Mouse (Mus musculus): Measurements from ENCODE around the gene Ccnq. TPM values are rescaled to one million over a fixed set of nuclear protein-coding genes. Genes with fewer than 3 reads are reported as not detected.
A peak's percentile ranks its signal among the peaks of the same experiment; 100 is the strongest.

Ccnq gene
- total RNA-seq (2022), result 10 to 100 TPM; 19.7 to 21.4 (median 20.0) TPM

DNA sequence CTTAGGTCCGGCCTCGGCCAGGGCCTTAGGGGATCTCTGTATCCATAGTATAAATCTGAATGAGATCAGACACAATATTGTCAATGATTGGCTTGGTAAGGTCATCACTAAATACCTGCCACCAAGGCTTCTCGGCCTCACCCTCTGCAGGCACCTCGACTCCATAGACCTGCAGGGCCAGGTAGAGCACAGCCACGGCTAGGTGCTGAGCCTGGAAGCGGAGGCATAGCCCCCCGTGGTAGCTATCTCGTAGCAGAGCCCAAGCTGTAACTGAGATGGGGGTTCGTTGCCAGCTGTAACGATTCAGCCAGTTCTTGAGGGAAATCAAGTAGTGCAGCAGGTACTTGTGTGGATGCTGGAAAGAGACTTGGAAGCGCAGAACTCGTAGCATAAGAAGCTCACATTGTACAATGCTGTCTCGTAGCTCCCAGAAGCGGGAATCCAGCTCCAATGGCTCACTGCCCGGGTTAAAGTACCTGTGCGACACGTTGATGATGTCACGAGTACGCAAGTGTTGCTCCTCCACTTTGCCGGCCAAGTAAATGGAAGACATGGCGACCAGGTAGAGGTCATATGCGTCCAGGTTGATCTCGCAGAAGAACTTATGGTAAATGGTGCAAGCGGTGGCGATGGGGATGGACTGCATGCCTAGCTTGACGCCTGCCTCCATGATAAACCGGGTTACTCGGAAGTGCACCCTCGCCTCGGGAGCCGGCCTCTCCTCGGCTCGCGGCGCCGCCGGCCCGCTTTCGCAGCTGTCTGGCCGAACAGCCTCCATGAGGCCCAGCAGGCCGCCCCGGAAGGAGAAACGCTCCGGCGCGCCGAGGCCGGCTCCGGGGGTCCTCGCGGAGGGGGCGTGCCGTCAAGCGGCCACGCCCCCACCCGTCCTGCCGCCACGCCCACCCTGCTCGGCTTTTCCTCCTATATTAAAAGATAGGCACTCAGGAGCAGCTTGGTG is at the start of gene Ccnq:
Gene Ccnq (minus strand): TSS at position 845 of the 958 bp plus-strand sequence.
- DNase-seq (ENCODE audit: low spot score in 2 of 2), result peak; percentile 23 to 43

DNA sequence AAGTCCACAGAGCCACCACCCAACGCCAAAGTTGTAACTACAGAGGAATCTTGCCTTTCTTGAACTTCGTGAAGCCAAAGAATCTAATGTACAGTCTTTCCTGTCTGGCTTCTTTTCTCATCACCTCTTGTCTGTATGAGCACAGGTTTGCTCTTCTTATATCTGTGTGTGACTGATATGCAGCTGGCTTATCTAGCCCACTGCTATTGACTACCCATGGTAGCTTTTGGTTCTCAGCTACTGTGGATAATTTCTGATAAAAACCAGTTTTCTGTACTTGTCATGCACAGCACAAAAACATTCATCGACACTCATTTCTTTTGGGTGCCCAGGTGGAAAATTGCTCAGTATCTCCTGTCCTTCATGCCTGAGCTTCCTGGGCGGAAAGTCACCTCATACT is 49.6 kb upstream of the Ccnq start:
- DNase-seq (ENCODE audit: low spot score in 2 of 2), result no peak

DNA sequence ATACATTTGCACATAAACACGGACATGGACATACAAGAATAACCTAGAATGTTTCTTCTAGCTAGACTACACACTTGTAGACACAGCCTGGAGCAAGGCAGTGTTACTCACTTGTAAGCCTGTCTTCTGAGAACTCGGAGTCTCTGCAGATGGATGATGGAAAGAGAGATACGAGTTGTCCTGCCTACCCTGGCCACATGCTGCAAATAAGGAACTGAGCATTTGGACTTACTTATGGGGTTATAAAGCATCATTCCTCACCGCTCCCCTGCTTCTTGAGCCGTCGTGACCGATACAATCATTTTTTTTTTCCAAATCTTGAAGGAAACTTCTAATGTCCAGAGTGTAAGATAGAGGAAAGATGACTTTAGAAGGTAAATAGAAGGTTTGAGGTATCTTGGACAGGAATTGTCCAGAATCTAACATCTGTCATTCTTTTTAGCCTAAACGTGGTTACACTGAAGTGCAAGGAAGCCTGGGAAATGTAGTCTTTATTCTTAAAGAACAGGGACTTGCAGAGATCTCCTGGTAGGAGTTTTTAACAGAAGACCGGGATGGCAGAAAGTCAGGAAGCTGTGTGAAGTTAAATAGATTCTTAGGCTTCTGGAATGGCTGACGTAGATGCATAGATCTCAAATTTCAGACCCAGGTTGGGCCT is 44.7 kb upstream of the Ccnq start:
- DNase-seq (ENCODE audit: low spot score in 2 of 2), result no peak

DNA sequence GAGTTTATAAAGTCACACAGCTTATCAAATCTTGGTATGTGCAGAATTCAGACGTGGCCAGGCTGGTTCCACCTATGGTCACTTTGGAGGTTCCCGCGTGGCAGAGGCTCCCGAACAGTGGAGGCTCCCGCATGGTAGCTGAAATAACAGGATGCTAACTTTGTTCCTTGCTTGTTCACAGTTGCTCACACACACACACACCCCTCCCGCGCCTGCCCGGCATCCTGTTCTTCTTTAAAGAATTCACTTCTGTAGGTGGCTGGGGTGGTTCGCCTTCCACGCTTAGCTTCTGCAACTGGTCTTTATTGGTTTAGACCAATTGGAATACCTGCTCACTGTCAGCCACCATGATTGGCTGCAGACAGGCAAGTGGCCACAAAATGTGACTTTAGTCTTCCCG is 41.6 kb upstream of the Ccnq start:
- DNase-seq (ENCODE audit: low spot score in 2 of 2), result no peak

DNA sequence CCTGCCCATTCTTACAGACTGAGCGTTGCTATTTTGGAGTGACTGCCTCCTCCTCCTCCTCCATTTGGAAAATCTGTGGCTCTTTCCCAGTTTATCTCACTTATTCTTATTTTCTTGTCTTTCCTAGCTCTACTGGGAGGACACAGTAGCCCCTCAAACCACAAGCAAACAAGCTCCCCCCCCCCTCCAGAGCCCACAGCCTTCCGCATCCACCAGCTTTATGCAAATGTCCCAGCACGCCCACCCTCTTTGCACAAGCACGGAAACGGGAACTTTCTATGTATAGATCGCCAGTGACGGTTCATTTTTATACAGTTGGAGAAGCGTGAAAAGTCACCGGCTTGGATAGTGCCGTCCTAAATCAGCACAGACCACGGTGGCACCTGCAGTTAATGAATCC is 40.9 kb upstream of the Ccnq start:
- DNase-seq (ENCODE audit: low spot score in 2 of 2), result no peak

DNA sequence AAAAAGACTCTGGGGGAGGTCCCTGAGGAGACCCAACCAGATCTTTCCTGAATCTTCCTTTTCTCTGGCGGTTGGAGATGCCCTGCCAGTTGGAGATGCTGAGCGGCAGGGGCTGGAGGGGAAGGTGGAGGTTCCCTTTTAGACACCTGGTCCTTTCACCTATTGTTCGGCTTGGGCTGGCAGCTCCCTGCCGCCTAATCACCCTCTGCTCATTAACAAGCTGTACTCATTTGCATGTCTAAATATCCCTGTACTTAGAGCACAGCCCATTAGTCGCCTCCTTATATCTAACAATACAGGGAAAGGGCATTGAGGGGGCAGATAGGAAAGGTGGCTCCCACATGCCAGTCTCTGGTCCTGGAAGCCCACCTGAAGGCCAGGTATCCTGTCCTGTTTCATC is 40.5 kb upstream of the Ccnq start:
- no peak for DNase-seq (ENCODE audit: low spot score in 2 of 2)

DNA sequence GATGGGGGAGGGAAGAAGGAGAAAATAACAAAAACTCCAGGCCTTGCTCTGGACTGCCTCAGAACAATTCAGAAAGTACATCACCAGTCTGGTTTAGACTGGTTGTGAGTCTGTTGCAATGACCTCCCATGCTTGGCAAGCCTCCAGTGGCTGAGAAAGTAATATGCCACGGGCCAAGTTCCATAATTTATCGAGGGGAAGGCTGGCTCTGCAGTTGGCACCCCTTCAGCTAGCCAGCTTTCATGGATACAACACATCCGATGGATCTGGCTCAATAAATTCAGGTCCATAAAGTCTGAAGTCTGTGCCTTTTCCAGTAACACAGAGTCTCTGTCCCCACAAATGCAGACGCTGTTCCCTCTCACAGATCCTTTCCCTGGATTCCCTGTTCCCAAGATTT is 40.1 kb upstream of the Ccnq start:
- peak in 1 of 2 experiments; percentile 41 for DNase-seq (ENCODE audit: low spot score in 2 of 2)

DNA sequence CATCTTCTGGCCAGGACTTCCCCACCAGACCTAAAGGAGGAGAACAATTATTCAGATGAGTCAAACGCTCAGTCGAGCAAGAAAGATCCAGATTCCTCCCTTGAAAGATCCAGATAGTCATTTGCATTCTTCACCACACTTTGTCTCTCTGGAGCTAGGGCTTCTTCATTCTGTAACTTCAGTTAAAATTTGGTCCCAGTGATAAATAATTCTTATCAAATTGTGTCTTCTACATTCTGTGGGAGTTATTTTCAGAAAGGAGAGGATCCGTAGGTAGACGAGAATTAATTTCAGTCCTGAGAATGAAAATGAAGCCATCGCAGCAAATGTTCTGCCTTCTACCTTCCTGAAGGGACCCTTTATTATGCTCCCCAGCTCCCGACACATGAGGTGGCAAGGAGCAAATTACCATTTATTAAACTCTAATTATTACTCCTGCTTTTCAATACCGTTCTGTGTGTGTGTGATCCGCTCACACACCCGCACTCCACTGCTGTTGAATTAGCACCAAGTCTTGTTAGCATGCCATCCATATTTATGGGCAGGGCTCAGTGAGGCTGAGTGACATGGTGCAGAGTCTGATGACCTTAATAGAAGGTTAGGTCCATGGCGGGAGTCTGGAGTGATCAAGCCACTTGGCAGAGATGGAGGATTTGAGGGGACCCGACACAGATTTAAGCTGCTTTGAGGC is 38.0 kb upstream of the Ccnq start:
- DNase-seq (ENCODE audit: low spot score in 2 of 2), result no peak

DNA sequence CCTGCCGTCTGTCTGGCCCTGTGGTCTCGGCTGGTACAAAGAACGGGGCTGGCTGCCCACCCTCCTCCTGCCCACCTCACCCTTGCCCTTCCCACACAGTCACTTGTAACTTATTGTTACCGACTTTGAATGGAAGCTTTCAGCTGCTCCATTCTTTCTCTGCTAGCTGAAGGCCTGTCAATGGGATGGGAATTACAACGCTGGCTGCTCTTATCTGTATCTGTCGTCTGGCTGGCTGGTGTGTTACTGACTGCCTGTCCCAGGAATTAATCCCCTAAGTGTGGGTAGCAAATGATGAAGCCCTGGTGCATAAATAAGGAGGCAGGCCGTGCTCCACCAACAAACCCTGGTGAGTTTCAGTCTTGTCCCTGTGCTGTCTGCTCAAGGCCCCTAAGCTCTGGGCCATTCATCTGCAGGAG is 34.5 kb upstream of the Ccnq start:
- no peak for DNase-seq (ENCODE audit: low spot score in 2 of 2)

DNA sequence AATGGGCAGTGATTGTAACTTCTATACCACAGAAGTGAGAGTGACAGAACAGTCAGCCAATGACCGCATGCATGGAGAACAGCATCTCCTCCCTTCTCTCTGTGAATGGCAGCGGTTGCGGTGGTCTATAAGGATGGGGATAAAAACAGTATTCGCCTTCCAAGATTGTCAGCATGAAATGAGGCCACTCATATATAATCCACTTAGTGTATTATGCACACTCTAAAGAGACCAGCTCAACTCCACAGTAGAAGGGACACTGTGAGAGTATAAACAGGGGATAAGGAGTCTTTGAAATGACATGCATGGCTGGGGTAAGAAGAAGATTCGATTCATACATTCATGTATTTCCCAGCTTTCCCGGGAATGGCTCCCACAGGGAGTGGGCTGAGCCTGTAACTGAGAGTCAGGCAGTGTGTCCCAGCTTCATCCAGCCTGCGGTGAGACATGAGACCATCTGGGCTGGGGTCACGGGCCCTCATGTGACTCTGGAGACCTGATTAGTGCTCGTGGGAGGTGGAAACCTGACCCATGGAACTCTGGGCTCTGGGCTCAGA is 31.3 kb upstream of the Ccnq start:
- no peak for DNase-seq (ENCODE audit: low spot score in 2 of 2)

DNA sequence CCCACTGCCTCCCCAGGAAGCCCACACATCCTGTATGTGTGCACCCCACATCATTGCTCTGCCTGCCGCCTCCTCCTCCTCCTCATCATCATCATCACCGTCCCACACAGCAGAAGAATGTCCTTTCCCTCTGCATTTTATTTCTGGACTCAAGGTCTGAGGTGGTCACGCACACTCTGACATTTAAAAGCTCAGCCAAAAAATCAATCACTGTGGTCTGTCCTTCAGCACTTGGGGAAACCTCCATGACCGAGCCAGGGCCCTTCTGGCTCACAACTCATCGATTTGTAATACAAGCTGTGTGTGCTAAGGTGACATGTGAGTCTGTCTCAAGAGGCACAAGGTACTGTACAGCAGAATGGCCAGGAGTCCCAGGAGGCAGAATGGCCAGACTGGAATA is 30.8 kb upstream of the Ccnq start:
- no peak for DNase-seq (ENCODE audit: low spot score in 2 of 2)

DNA sequence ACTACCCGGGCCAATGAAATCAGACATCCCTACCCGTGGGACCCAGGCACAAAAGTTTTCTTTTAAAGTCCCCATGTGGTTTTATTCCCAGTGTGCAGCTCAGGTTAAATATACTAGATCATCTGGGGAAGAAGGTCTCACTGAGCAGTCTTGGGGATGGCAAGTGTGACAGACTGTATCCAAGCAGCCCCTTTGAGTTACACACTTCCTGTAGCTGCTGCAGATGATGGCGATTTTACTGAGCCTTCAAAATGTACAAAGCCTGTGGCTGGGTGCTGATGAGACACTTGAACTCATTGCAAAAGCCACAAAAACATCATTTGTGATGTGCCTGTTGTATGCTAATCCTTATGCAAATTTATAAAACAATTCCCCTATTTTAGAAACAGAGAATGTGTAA is 29.0 kb upstream of the Ccnq start:
- DNase-seq (ENCODE audit: low spot score in 2 of 2), result no peak

DNA sequence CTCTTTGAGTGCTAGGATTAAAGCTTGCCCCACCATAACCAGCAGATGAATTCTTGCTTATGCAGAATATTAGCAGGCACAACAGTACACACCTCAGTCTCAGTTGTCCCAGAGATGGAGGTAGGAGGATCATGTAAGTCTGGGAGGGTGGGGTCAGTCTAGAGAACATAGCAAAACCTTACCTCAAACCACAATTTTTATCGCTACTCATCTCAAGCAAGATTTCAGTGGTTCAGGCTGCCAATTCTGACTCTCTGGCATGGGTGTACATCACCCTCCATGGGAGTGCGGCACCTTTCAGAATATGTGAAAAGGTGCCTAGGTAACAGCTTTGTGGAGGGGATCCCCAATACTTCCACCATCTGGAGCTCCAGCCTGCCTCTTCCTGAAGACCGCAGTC is 28.5 kb upstream of the Ccnq start:
- DNase-seq (ENCODE audit: low spot score in 2 of 2), result no peak

DNA sequence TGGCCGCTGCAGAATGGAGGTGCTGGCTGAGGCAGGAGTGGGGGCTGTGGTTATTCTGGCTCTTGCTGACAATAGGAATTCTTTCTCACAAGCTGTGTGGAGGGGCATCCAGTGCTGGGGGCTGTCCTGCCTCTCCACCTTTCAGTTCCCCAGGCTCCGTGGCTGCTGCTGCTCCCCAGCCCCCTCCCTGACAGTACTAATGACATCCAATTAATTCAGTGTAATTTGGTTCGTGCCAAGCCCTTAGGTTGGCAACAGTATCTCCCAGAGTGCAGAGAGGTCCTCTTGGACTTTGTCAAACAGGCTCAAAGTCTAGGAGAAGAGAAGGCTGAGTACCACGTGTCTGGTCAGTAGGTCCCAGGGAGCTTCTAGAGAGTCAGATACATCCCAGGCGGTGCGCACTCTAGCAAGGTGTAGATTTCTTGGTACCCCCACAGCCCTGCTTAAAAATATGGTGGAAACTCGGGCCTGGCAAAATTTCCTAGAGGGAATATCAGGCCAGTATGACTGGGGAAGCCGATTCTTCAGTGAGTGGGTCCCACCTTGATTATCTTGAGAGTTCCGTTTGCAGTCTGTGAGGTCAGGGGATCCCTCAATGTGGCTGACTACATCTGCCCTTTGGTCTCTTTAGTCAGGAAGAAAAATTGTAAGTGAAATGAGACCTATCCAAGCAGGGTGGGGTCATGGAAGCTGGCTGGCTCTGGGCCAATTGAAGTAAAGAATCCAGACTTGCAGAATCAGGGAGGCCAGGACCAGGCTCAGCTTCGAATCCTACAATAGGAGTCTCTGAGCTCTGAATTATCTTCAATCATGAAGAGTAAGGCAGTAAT is 26.5 kb upstream of the Ccnq start:
- no peak for DNase-seq (ENCODE audit: low spot score in 2 of 2)

DNA sequence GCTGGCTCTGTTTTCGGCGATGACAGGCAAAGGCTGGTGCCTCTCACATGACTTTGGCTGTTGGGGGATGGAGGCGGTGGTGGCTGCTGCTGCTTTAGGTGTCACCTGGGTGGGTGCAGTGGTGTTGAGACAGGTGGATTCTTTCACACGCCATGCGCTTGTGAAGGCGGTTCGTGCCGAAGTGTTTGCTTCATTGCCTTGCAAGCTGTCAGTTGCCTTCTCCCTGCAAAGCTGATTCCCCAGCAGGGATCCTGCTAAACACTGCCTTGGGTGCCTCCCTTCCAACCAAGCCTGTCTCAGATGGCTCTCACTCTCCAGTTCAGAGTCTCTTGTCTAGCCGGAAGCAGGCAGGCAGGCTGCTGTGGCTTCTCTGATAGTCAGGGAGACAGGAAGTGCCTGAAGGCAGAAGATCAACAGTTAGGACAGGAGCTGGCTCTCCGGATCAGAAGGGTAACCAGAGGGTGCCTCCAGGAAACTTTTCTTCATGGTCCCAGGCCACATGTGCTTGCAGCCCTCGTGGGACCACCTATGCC is 20.3 kb upstream of the Ccnq start:
- DNase-seq (ENCODE audit: low spot score in 2 of 2), result peak; percentile 48 to 64

DNA sequence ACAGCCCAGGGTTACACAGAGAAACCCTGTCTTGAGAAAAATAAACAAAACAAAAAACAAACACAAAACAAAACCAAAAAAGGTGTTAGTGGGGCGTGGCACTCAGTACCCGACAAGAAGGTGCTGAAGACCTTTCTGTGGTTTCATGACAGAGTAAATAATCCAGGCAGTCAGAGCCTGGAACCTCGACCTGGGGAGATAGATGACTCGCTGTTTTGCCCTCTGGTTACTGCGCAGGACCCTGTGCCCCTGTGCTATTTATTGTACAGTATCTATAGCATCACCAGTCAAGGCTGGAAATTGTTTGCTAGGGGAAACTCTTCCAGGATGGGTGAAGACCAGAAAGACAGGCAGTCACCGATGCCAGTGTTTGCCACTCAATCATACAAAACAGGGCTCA is 18.9 kb upstream of the Ccnq start:
- DNase-seq (ENCODE audit: low spot score in 2 of 2), result no peak

DNA sequence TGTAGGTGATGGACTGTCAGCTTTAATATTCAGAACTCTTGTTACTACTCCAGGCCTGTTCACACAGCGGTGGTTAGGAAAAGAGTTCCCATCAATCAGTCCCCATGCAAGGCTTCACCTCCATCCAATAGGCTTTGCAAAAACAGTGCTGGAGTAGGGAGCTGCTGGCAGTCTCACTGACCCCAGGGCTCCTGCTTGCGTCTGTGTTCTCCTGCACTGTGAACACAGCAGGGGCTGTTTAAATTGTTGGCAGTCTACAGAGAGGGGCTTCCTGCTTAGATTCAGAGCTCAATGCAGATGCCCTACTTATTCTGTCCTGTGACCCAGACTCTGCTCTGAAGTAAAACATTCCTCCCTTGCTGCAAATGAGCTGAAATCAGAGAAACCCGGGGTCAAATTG is 17.2 kb upstream of the Ccnq start:
- DNase-seq (ENCODE audit: low spot score in 2 of 2), result no peak

DNA sequence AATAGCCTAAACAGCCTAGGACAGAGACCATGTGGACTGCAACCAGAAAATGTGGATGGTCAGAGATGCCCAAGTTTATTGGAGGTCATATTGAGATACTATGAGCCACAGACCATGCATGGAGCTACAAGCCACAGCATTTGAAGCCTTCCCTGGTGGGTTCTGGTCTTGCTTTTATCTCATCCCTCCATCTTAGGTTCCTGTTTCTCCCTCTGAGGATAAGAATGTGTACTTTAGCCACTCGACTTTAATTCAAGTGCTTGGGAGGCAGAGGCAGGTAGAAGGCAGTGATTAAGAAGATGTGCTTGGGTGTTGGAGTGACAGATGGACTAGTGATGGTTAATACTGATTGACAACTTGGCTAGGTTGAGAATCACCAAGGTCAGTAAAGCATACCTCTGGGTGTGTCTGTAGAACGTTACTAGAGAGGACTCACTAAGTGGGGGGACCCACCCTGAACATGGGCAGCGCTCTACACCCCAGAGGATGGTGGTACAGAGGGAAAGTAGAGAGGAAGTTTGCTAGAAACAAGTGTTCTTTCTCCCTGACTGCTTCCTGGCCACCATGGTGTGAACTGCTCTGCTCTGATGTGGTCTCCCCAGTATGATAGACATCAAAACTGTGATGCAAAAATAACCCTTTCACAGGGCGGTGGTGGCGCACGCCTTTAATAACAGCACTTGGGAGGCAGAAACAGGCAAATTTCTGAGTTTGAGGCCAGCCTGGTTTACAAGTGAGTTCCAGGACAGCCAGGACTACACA is 14.7 kb upstream of the Ccnq start:
- no peak for DNase-seq (ENCODE audit: low spot score in 2 of 2)

DNA sequence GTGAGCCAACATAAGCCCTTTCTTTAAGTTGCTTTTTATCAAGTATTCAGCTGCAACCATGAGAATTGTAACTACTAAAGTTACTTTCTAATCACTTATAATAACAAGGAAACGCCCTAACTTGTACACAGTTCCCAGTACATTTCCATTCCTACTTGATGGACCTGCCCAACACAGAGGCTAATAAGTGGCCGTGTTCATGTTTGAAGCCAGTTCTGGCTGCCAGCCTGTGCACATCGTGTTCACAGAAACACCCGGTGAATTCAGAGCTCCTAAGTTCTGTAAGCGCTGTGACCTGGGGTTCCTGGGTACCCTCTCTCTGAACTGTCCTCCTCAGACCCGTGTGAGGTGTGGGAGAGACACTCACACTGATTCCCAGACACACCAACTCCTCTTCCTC is 13.3 kb upstream of the Ccnq start:
- no peak for DNase-seq (ENCODE audit: low spot score in 2 of 2)

DNA sequence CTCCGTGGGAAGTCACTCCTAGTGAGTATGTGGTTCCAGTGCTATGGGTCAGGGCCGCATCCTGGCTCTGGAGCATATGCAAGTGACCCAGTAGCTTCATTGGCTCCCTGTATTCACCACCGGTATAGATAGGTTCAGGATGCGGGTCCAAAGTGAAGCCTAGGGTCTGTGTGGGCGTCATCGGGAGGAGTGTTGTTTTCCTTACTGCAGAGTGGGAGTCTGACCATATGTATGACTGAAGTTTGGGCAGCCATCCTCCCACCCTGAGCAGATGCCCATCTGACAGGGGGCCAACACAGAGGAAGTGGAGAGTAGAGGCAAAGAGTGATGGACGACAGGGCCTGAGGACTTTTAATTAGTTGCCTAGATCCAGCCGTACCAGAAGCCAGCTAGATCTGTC is 12.8 kb upstream of the Ccnq start:
- DNase-seq (ENCODE audit: low spot score in 2 of 2), result peak; percentile 25 to 61

All from layer of hippocampus, adult 8-10 months (tissue).